Mouse (Mus musculus) MEL (cell line): ENCODE data around the gene Lbx2. TPM values are rescaled to one million over a fixed set of nuclear protein-coding genes. Genes with fewer than 3 reads are reported as not detected.
A peak's percentile ranks its signal among the peaks of the same experiment; 100 is the strongest.

ENCODE experiments used
- DNase-seq: peaks from one replicate; pipeline ENCODE4 v3.0.0; 2011; ENCODE audit warnings: low read depth, low spot score
- H3K27ac ChIP-seq: 2 replicates; pipeline ENCODE4 v1.5.1; 2012; ENCODE audit warnings: low read depth, mild to moderate bottlenecking, control low read depth, low read length, moderate library complexity; ENCODE audit not compliant: control insufficient read depth
- H3K27me3 ChIP-seq, 2 experiments: fragments of 150-350 bp in 1 of 2; sonication (generic) in 1 of 2; 2 replicates each; pipeline ENCODE4 v1.6.1; 2012; ENCODE audit warnings: low read length in 2 of 2, mild to moderate bottlenecking in 2 of 2, improper control_type of control experiment in 1 of 2, moderate library complexity in 1 of 2; ENCODE audit not compliant: insufficient read depth in 2 of 2, control insufficient read depth in 1 of 2
- H3K36me3 ChIP-seq, 2 experiments: 2 replicates each; pipeline ENCODE4 v1.6.1; 2012 to 2014; ENCODE audit warnings: low read length in 2 of 2, improper control_type of control experiment in 1 of 2, inconsistent platforms in 1 of 2, mild to moderate bottlenecking in 1 of 2; ENCODE audit not compliant: insufficient read depth in 2 of 2, control insufficient read depth in 1 of 2
- H3K4me1 ChIP-seq, 2 experiments: fragments of 150-350 bp in 1 of 2; sonication (generic) in 1 of 2; 2 replicates each; pipeline ENCODE4 v1.6.1; 2012; ENCODE audit warnings: low read length in 2 of 2, improper control_type of control experiment in 1 of 2, mild to moderate bottlenecking in 1 of 2; ENCODE audit not compliant: insufficient read depth in 2 of 2, control insufficient read depth in 1 of 2
- H3K4me3 ChIP-seq, 2 experiments: fragments of 150-350 bp in 1 of 2; sonication (generic) in 1 of 2; 2 replicates each; pipeline ENCODE4 v1.5.1; 2012; ENCODE audit warnings: low read depth in 2 of 2, low read length in 2 of 2, mild to moderate bottlenecking in 2 of 2, moderate library complexity in 2 of 2, control low read depth in 1 of 2, improper control_type of control experiment in 1 of 2; ENCODE audit not compliant: control insufficient read depth in 1 of 2, insufficient read depth in 1 of 2
- H3K79me2 ChIP-seq: 2 replicates; pipeline ENCODE4 v1.6.1; 2012; ENCODE audit warnings: mild to moderate bottlenecking, low read length, moderate library complexity; ENCODE audit not compliant: control insufficient read depth, poor library complexity, insufficient read depth
- H3K9ac ChIP-seq: 2 replicates; pipeline ENCODE4 v1.6.1; 2012; ENCODE audit warnings: low read depth, mild to moderate bottlenecking, control low read depth, low read length, moderate library complexity; ENCODE audit not compliant: control insufficient read depth, poor library complexity, severe bottlenecking
- H3K9me3 ChIP-seq: fragments of 150-350 bp; sonication (generic); replicated peaks from 2 replicates; pipeline ENCODE4 v1.6.1; 2012; ENCODE audit warnings: mild to moderate bottlenecking, low read length, improper control_type of control experiment, moderate library complexity; ENCODE audit not compliant: insufficient read depth
- ETS1 ChIP-seq: IDR thresholded peaks from 2 replicates; pipeline ENCODE4 v1.6.1; 2012; ENCODE audit warnings: low read depth, mild to moderate bottlenecking, inconsistent platforms, low read length, improper control_type of control experiment, moderate library complexity
- MAZ ChIP-seq: IDR thresholded peaks from 2 replicates; pipeline ENCODE4 v1.6.1; 2012; ENCODE audit warnings: low read depth, mild to moderate bottlenecking, inconsistent platforms, low read length, improper control_type of control experiment
- MXI1 ChIP-seq: IDR thresholded peaks from 2 replicates; pipeline ENCODE4 v1.6.1; 2011; ENCODE audit warnings: mild to moderate bottlenecking, low read depth, low read length, improper control_type of control experiment
- NELFE ChIP-seq: IDR thresholded peaks from 2 replicates; pipeline ENCODE4 v1.6.1; 2011; ENCODE audit warnings: low read depth, low read length, improper control_type of control experiment
- POLR2A ChIP-seq, 2 experiments: IDR thresholded peaks; 2 replicates each; pipeline ENCODE4 v1.6.1; 2011 to 2012; ENCODE audit warnings: low read length in 2 of 2, mild to moderate bottlenecking in 2 of 2, control low read depth in 1 of 2, improper control_type of control experiment in 1 of 2, low read depth in 1 of 2, moderate library complexity in 1 of 2; ENCODE audit not compliant: control insufficient read depth in 1 of 2, insufficient read depth in 1 of 2, poor library complexity in 1 of 2
- POLR2AphosphoS5 ChIP-seq: IDR thresholded peaks from 2 replicates; pipeline ENCODE4 v1.6.1; 2012; ENCODE audit warnings: low read depth, borderline replicate concordance, mild to moderate bottlenecking, inconsistent platforms, low read length, moderate library complexity, mixed read lengths
- SIN3A ChIP-seq: IDR thresholded peaks from 2 replicates; pipeline ENCODE4 v1.6.1; 2012; ENCODE audit warnings: low read length, improper control_type of control experiment, inconsistent platforms
- TCF12 ChIP-seq: IDR thresholded peaks from 2 replicates; pipeline ENCODE4 v1.6.1; 2014; ENCODE audit warnings: low read depth, mild to moderate bottlenecking, inconsistent platforms, low read length, improper control_type of control experiment, moderate library complexity
- ZNF384 ChIP-seq: IDR thresholded peaks from 2 replicates; pipeline ENCODE4 v1.6.1; 2012; ENCODE audit warnings: low read depth, mild to moderate bottlenecking, inconsistent platforms, low read length, improper control_type of control experiment
- polyA plus RNA-seq, 2 experiments: library from polyadenylated mRNA; stranded (reverse) in 1 of 2; unstranded in 1 of 2; fragments of >175 nt in 1 of 2; fragments of >200 nt in 1 of 2; gene quantifications; 2 replicates each; pipeline versions ENCODE4 v1.2.1 to v1.2.4; 2012; ENCODE audit warnings: low replicate concordance in 2 of 2, low read depth in 1 of 2; ENCODE audit not compliant: insufficient read length in 2 of 2, insufficient read depth in 1 of 2, missing spikeins in 1 of 2
- total RNA-seq: library from RNA; depleted of rRNA; stranded (reverse); fragments of 300-350 nt; gene quantifications from 2 replicates; pipeline ENCODE4 v1.2.3, GENCODE M21; 2012; rRNA removed

Gene Lbx2
- total and polyA plus RNA-seq, 3 experiments, result 0.58 to 0.85 TPM; not detected in 1

DNA sequence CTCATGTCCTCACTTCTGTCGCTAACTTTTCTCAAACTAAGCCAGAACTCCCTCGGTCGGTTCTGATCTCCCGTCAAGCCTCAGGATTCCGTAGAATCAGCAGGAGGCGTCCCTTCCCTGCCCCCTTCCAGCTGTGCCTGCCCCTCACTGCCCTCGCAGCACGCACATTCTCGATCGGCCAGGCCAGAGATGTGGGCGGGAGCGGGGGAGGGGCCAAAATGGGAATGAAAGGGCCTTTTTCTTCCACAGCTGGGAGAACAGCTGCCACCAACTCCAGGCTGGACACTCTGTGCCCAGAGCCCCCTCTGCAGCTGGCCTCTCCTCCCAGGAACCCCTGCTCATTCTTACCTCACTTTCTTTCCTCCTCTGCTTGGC, 51.4 kb downstream of the Lbx2 start:
- DNase-seq, result peak; percentile 76
- H3K79me2 ChIP-seq, result peaks cover 6% of the 10 kb centered on the region; the same call in 1 of the 2 replicates
- peak overlapping the region; percentile 55 for H3K27ac ChIP-seq
- no peaks in the 10 kb centered on the region for H3K36me3 ChIP-seq
- H3K27me3 ChIP-seq, result no peaks in the 10 kb centered on the region
- H3K9ac ChIP-seq, result peak overlapping the region; percentile 89
- H3K9me3 ChIP-seq, result no peaks in the 10 kb centered on the region
- H3K4me1 ChIP-seq, result peaks cover 0 to 10% of the 10 kb centered on the region in 2 experiments; a peak in 3 of 4 replicates
- TF ChIP-seq TCF12, result 0 out of 2 replicates have a peak, but pooled peaks have one; percentile 8
- no peak for TF ChIP-seq POLR2AphosphoS5
- peak; percentile 55; the same call in 1 of the 2 replicates for TF ChIP-seq MAZ
- TF ChIP-seq SIN3A, result peak; percentile 35; the same call in 1 of the 2 replicates
- TF ChIP-seq POLR2A (IDR thresholded peaks at IDR 0.05; ENCODE audit: control insufficient read depth in 1 of 2, insufficient read depth in 1 of 2, low read depth in 1 of 2, low read length in 2 of 2, poor library complexity in 1 of 2), result peak; percentile 3 to 54; a peak in 1 of 4 replicates
- peak; percentile 30; the same call in 1 of the 2 replicates for TF ChIP-seq NELFE
- TF ChIP-seq ZNF384, result no peak
- peak; percentile 42; the same call in 1 of the 2 replicates for TF ChIP-seq MXI1
- TF ChIP-seq ETS1, result 0 out of 2 replicates have a peak, but pooled peaks have one; percentile 29
- TF ChIP-seq, all 39 proteins: peak for 7
- H3K4me3 ChIP-seq, result peak overlapping the region; percentile 72 to 91

Other genes starting within 250 kb of the Lbx2 start
- 0.03 and 0.04 TPM in 2 replicates for gene Sema4f, start 146.6 kb upstream of the Lbx2 start, total RNA-seq
- under 1 TPM in 1 of 2 experiments, not detected in 1; 0.01 TPM for gene Sema4f, start 146.6 kb upstream of the Lbx2 start, polyA plus RNA-seq
- 3.9 and 6.2 TPM in 2 replicates for gene M1ap, start 139.5 kb upstream of the Lbx2 start, total RNA-seq
- gene M1ap, start 139.5 kb upstream of the Lbx2 start, polyA plus RNA-seq, result 1 to 10 TPM in 1 of 2 experiments, not detected in 1; 6.3 TPM
- 17.9 and 18.7 TPM in 2 replicates for gene Dok1, start 52.9 kb upstream of the Lbx2 start, total RNA-seq
- 10 to 100 TPM in 1 of 2 experiments, not detected in 1; 22.3 TPM for gene Dok1, start 52.9 kb upstream of the Lbx2 start, polyA plus RNA-seq
- gene Loxl3, start 52.2 kb upstream of the Lbx2 start, total RNA-seq, result 0.77 and 0.78 TPM in 2 replicates
- 1 to 10 TPM in 1 of 2 experiments, not detected in 1; 1.0 TPM for gene Loxl3, start 52.2 kb upstream of the Lbx2 start, polyA plus RNA-seq
- gene Aup1, start 31.8 kb upstream of the Lbx2 start, total RNA-seq, result 206 and 259 TPM in 2 replicates
- gene Aup1, start 31.8 kb upstream of the Lbx2 start, polyA plus RNA-seq, result 100 to 1,000 TPM in 1 of 2 experiments, not detected in 1; 500 TPM
- gene Htra2, start 31.1 kb upstream of the Lbx2 start, total RNA-seq, result 95.1 and 107 TPM in 2 replicates
- gene Htra2, start 31.1 kb upstream of the Lbx2 start, polyA plus RNA-seq, result 100 to 1,000 TPM in 1 of 2 experiments, not detected in 1; 133 TPM
- 1.3 TPM in 2 replicates for gene Dqx1, start 28.5 kb upstream of the Lbx2 start, total RNA-seq
- gene Dqx1, start 28.5 kb upstream of the Lbx2 start, polyA plus RNA-seq, result 1 to 10 TPM in 1 of 2 experiments, not detected in 1; 3.4 TPM
- not detected in 2 replicates for gene Tlx2, start 16.1 kb upstream of the Lbx2 start, total RNA-seq
- not detected for gene Tlx2, start 16.1 kb upstream of the Lbx2 start, polyA plus RNA-seq
- gene Pcgf1, start 8.5 kb upstream of the Lbx2 start, total RNA-seq, result 18.2 and 19.2 TPM in 2 replicates
- gene Pcgf1, start 8.5 kb upstream of the Lbx2 start, polyA plus RNA-seq, result 10 to 100 TPM in 1 of 2 experiments, not detected in 1; 25.2 TPM
- 3.2 and 5.1 TPM in 2 replicates for gene Ccdc142, start 15.2 kb downstream of the Lbx2 start, total RNA-seq
- gene Ccdc142, start 15.2 kb downstream of the Lbx2 start, polyA plus RNA-seq, result 1 to 10 TPM in 1 of 2 experiments, not detected in 1; 2.2 TPM
- 2.2 and 2.5 TPM in 2 replicates for gene Gm42688, start 15.2 kb downstream of the Lbx2 start, total RNA-seq
- gene Gm42688, start 15.2 kb downstream of the Lbx2 start, polyA plus RNA-seq, result 1 to 10 TPM in 1 of 2 experiments, not detected in 1; 4.8 TPM
- gene Mrpl53, start 22.7 kb downstream of the Lbx2 start, total RNA-seq, result 91.3 and 93.7 TPM in 2 replicates
- 10 to 100 TPM in 1 of 2 experiments, not detected in 1; 63.8 TPM for gene Mrpl53, start 22.7 kb downstream of the Lbx2 start, polyA plus RNA-seq
- gene Mogs, start 29.1 kb downstream of the Lbx2 start, total RNA-seq, result 167 and 209 TPM in 2 replicates
- gene Mogs, start 29.1 kb downstream of the Lbx2 start, polyA plus RNA-seq, result 100 to 1,000 TPM in 1 of 2 experiments, not detected in 1; 150 TPM
- gene Wbp1, start 35.2 kb downstream of the Lbx2 start, total RNA-seq, result 35.0 and 42.4 TPM in 2 replicates
- 10 to 100 TPM in 1 of 2 experiments, not detected in 1; 72.8 TPM for gene Wbp1, start 35.2 kb downstream of the Lbx2 start, polyA plus RNA-seq
- gene Ino80b, start 39.1 kb downstream of the Lbx2 start, total RNA-seq, result 25.8 and 30.6 TPM in 2 replicates
- gene Ino80b, start 39.1 kb downstream of the Lbx2 start, polyA plus RNA-seq, result 10 to 100 TPM in 1 of 2 experiments, not detected in 1; 40.9 TPM
- gene Rtkn, start 49.1 kb downstream of the Lbx2 start, total RNA-seq, result 5.2 and 5.4 TPM in 2 replicates
- gene Rtkn, start 49.1 kb downstream of the Lbx2 start, polyA plus RNA-seq, result 1 to 10 TPM in 1 of 2 experiments, not detected in 1; 8.3 TPM
- 3.2 and 3.4 TPM in 2 replicates for gene Wdr54, start 70.0 kb downstream of the Lbx2 start, total RNA-seq
- gene Wdr54, start 70.0 kb downstream of the Lbx2 start, polyA plus RNA-seq, result 1 to 10 TPM in 1 of 2 experiments, not detected in 1; 4.6 TPM
- 0.15 and 0.23 TPM in 2 replicates for gene 1700003E16Rik, start 70.0 kb downstream of the Lbx2 start, total RNA-seq
- gene 1700003E16Rik, start 70.0 kb downstream of the Lbx2 start, polyA plus RNA-seq, result under 1 TPM in 1 of 2 experiments, not detected in 1; 0.50 TPM
- gene Dctn1, start 79.6 kb downstream of the Lbx2 start, total RNA-seq, result 21.9 and 23.3 TPM in 2 replicates
- gene Dctn1, start 79.6 kb downstream of the Lbx2 start, polyA plus RNA-seq, result 10 to 100 TPM in 1 of 2 experiments, not detected in 1; 81.9 TPM
- 0.04 and 0.07 TPM in 2 replicates for gene Slc4a5, start 133.5 kb downstream of the Lbx2 start, total RNA-seq
- not detected for gene Slc4a5, start 133.5 kb downstream of the Lbx2 start, polyA plus RNA-seq
- gene Mthfd2, start 239.5 kb downstream of the Lbx2 start, total RNA-seq, result 80.5 and 155 TPM in 2 replicates
- gene Mthfd2, start 239.5 kb downstream of the Lbx2 start, polyA plus RNA-seq, result 100 to 1,000 TPM; 219 to 558 TPM
- 71.2 and 74.7 TPM in 2 replicates for gene Mob1a, start 239.6 kb downstream of the Lbx2 start, total RNA-seq
- 100 to 1,000 TPM in 1 of 2 experiments, 10 to 100 TPM in 1; 57.0 to 120 TPM for gene Mob1a, start 239.6 kb downstream of the Lbx2 start, polyA plus RNA-seq